In the genomic region with DNA sequence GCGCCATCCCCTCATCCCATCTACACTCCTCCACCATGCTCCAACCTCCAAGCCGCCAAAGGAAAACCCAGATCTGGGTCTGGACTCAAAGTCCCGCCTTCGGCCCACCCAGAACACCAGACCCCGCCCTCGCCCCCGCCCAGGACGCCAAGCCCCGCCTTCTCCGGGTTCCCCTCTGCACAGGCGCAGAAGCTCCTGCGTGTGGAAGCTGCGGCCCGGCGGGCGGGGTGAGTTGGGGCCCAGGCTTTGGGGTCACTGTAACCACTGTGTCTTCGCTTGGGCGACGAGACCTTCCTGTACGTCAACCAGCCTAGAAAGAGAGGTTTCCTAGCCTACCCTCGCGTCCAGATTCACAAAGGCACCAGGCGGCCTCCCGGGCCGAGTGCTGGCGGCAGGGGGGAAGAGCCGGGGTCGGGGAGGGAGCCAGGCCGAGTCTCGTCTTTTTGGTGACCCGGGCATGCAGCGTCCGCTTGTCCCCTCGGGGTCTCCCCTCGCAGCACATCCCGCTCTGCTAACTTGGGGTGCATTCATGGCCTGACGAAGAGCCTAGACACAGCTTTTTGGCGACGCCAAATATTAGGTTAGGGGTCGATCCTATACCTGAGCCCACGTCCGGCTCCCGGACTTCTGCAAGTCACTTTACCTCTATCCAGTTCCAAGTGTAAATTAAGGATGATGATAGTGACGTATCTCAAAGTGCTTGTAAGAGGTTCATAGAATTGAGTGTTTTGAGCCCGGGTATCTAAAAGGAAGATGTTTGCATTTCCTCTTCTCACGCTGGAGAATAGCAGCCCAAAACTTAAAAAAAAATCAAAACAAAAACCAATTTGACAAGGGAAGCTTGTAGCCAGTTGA, we compare ENCODE assay signal across 8 mouse cellular contexts. TPM values are rescaled to one million over a fixed set of nuclear protein-coding genes. Genes with fewer than 3 reads are reported as not detected.
DNase-seq lines count a peak whose midpoint lies in the region; ATAC-seq lines count a peak whose summit lies in the region.

No protein-coding gene starts in this region.

- no peaks in the 10 kb centered on the region for H3K9me3 ChIP-seq in heart, embryonic 13.5 days
- no peaks in the 10 kb centered on the region for H3K9me3 ChIP-seq in liver, embryonic 11.5 days (ENCODE audit: control insufficient read depth, low read length)

- peak overlapping the region; percentile 82 for H3K4me2 ChIP-seq in heart, embryonic 13.5 days
- peak overlapping the region; percentile 77 for H3K4me2 ChIP-seq in liver, embryonic 11.5 days

- peak; percentile 84 for ATAC-seq in CD4-positive, CD25-positive, alpha-beta regulatory T cell, adult 4 months
- peak; percentile 94 for ATAC-seq in heart, embryonic 13.5 days (ENCODE audit: extremely low read depth, insufficient number of reproducible peaks, low FRiP score, low TSS enrichment)
- ATAC-seq in liver, embryonic 11.5 days (replicated peaks; ENCODE audit: low FRiP score): peak; percentile 91

- DNase-seq in c-Kit-negative CD71-positive TER-119-positive erythroid progenitor cells, embryonic 14.5 days (ENCODE audit: low read depth, low spot score): peak; percentile 85
- DNase-seq in fat pad, adult 2 months (ENCODE audit: extremely low read depth, low read depth, low spot score): peak; percentile 4
- DNase-seq in kidney, postnatal 10 days: peak; percentile 97
- peak; percentile 96 for DNase-seq in liver, embryonic 11.5 days (ENCODE audit: low spot score)
- peak; percentile 90 for DNase-seq in naive thymus-derived CD4-positive, alpha-beta T cell, adult 2 months (ENCODE audit: low read depth)
- peak; percentile 92 for DNase-seq in splenic B cell, adult 2 months (ENCODE audit: low read depth, low spot score)

- H3K27ac ChIP-seq in heart, embryonic 13.5 days (replicated peaks): peak overlapping the region; percentile 62; the same call in 1 of the 2 replicates
- H3K27ac ChIP-seq in liver, embryonic 11.5 days (ENCODE audit: low read depth, low read length): peak overlapping the region; percentile 75

- H3K9ac ChIP-seq in heart, embryonic 13.5 days: peak overlapping the region; percentile 86
- peak overlapping the region; percentile 87 for H3K9ac ChIP-seq in liver, embryonic 11.5 days (ENCODE audit: low read depth, low read length)

- H3K4me3 ChIP-seq in heart, embryonic 13.5 days: peak overlapping the region; percentile 86
- peak overlapping the region; percentile 65 for H3K4me3 ChIP-seq in liver, embryonic 11.5 days (ENCODE audit: low read depth, low read length)

- WGBS in heart, embryonic 13.5 days: under 1% methylated on average over 46 of the region's 46 CpGs
- under 1% methylated on average over 46 of the region's 46 CpGs for WGBS in liver, embryonic 11.5 days

- H3K36me3 ChIP-seq in heart, embryonic 13.5 days: peaks cover 14% of the 10 kb centered on the region
- H3K36me3 ChIP-seq in liver, embryonic 11.5 days (ENCODE audit: control insufficient read depth, insufficient read depth, low read length): peaks cover 1% of the 10 kb centered on the region; the same call in 1 of the 2 replicates
- H3K36me3 ChIP-seq in splenic B cell, adult 2 months (ENCODE audit: control insufficient read depth, insufficient read depth, low read length, poor library complexity, severe bottlenecking): no peaks in the 10 kb centered on the region

- no peaks in the 10 kb centered on the region for H3K27me3 ChIP-seq in heart, embryonic 13.5 days (replicated peaks)
- no peaks in the 10 kb centered on the region for H3K27me3 ChIP-seq in liver, embryonic 11.5 days (replicated peaks; ENCODE audit: control insufficient read depth, insufficient read depth, low read length)
- H3K27me3 ChIP-seq in splenic B cell, adult 2 months (ENCODE audit: control insufficient read depth, insufficient read depth, low read length, poor library complexity, severe bottlenecking): no peaks in the 10 kb centered on the region

- peaks cover 12% of the 10 kb centered on the region for H3K4me1 ChIP-seq in heart, embryonic 13.5 days
- H3K4me1 ChIP-seq in liver, embryonic 11.5 days (replicated peaks; ENCODE audit: control insufficient read depth, insufficient read depth, low read length): peaks cover 14% of the 10 kb centered on the region

RNA-seq across cellular contexts. Expression of a gene that starts 9.3 kb away (rescaled TPM):
- 10 to 100 TPM; 21.9 to 27.0 TPM for polyA plus RNA-seq in CD4-positive, CD25-positive, alpha-beta regulatory T cell, adult 4 months (2017; shearing (Covaris generic))
- 15.2 and 18.7 TPM in 2 replicates for polyA plus RNA-seq in heart, embryonic 13.5 days (2015; fragmentation: Nextera tagmentation; extraction: Ambion mirVana)
- 27.1 and 30.1 TPM in 2 replicates for polyA plus RNA-seq in liver, embryonic 11.5 days (2014; fragmentation: Nextera tagmentation; extraction: Ambion mirVana)

RNA-seq across cellular contexts. Expression of a gene that starts 9.4 kb away (rescaled TPM):
- polyA plus RNA-seq in CD4-positive, CD25-positive, alpha-beta regulatory T cell, adult 4 months (2017; shearing (Covaris generic)): 10 to 100 TPM; 15.8 to 19.4 TPM
- polyA plus RNA-seq in heart, embryonic 13.5 days (2015; fragmentation: Nextera tagmentation; extraction: Ambion mirVana): 6.6 and 6.9 TPM in 2 replicates
- polyA plus RNA-seq in liver, embryonic 11.5 days (2014; fragmentation: Nextera tagmentation; extraction: Ambion mirVana): 16.5 and 18.8 TPM in 2 replicates

RNA-seq across cellular contexts. Expression of a gene that starts 48.8 kb away (rescaled TPM):
- polyA plus RNA-seq in CD4-positive, CD25-positive, alpha-beta regulatory T cell, adult 4 months (2017; shearing (Covaris generic)): 10 to 100 TPM; 40.5 to 51.1 TPM
- polyA plus RNA-seq in heart, embryonic 13.5 days (2015; fragmentation: Nextera tagmentation; extraction: Ambion mirVana): 25.7 and 26.7 TPM in 2 replicates
- polyA plus RNA-seq in liver, embryonic 11.5 days (2014; fragmentation: Nextera tagmentation; extraction: Ambion mirVana): 38.8 and 41.6 TPM in 2 replicates

Comparison
In these comparisons a context has a peak if more than half of its experiments do, and no peak if none do; other contexts are left out.
1. Peak in every context shown above with its lines: DNase-seq, ATAC-seq, H3K4me3 ChIP-seq and H3K27ac ChIP-seq.
2. DNase-seq: peak in every context shown above with its lines; median percentile 97 in kidney, postnatal 10 days; 96 in liver, embryonic 11.5 days; 92 in splenic B cell, adult 2 months; 90 in naive thymus-derived CD4-positive, alpha-beta T cell, adult 2 months; 85 in c-Kit-negative CD71-positive TER-119-positive erythroid progenitor cells, embryonic 14.5 days; 4 in fat pad, adult 2 months.